Mouse (Mus musculus): ENCODE measurements around the gene Lalba.
"Not testable (repeated sequence)": the region's sequence is repeated elsewhere in the genome, so short reads cannot be mapped to it uniquely, and the experiment has no call there.

GRCm38 (mm10) chr15:98514845-98515244 is 32.3 kb upstream of the Lalba start:
- not testable (repeated sequence) for TF ChIP-seq CTCF, EP300 (IDR thresholded peaks at IDR 0.05; ENCODE audit: low read depth)

Data from liver, embryonic 14.5 days (tissue).